Mouse (Mus musculus) cerebellum, postnatal 36 days (tissue): ENCODE measurements around the gene Nod2.

ENCODE experiments used
- DNase-seq, 2 experiments: peaks; one replicate each; pipeline ENCODE4 v3.0.0; 2021 to 2022; ENCODE audit warnings: mixed read lengths in 2 of 2

Nod2 gene

GRCm38 (mm10) chr8:88680566-88680965 is 33.5 kb downstream of the Nod2 start:
- no peak for DNase-seq

GRCm38 (mm10) chr8:88681046-88681445 is 33.9 kb downstream of the Nod2 start:
- DNase-seq = peak; percentile 11 to 13

- no peak for DNase-seq
Observed at GRCm38 (mm10) chr8:88683656-88684289, 36.7 kb downstream of the Nod2 start.

- no peak for DNase-seq
Observed at GRCm38 (mm10) chr8:88686226-88686905, 39.3 kb downstream of the Nod2 start.

- DNase-seq = no peak
Observed at GRCm38 (mm10) chr8:88686906-88687235, 39.8 kb downstream of the Nod2 start.

GRCm38 (mm10) chr8:88689151-88689550 is 42.0 kb downstream of the Nod2 start:
- DNase-seq = no peak

GRCm38 (mm10) chr8:88689891-88690290 is 42.8 kb downstream of the Nod2 start:
- no peak for DNase-seq

- no peak for DNase-seq
Observed at GRCm38 (mm10) chr8:88691342-88691948, 44.3 kb downstream of the Nod2 start.

- no peak for DNase-seq
Observed at GRCm38 (mm10) chr8:88691961-88692360, 44.8 kb downstream of the Nod2 start.

- no peak for DNase-seq
Observed at GRCm38 (mm10) chr8:88692866-88693265, 45.8 kb downstream of the Nod2 start.

- no peak for DNase-seq
Observed at GRCm38 (mm10) chr8:88693376-88693775, 46.3 kb downstream of the Nod2 start.

- no peak for DNase-seq
Observed at GRCm38 (mm10) chr8:88694291-88694690, 47.2 kb downstream of the Nod2 start.

- DNase-seq = peak in 1 of 2 experiments; percentile 16
Observed at GRCm38 (mm10) chr8:88696228-88696627, 49.1 kb downstream of the Nod2 start.

- peak; percentile 98 for DNase-seq
Observed at GRCm38 (mm10) chr8:88696721-88697641, 49.9 kb downstream of the Nod2 start, which contains the start of gene Cyld. TSS of gene Cyld (plus strand) at chr8:88697028.

GRCm38 (mm10) chr8:88697642-88698031 is 50.5 kb downstream of the Nod2 start:
- peak; percentile 24 to 50 for DNase-seq

GRCm38 (mm10) chr8:88698048-88698447 is 50.9 kb downstream of the Nod2 start:
- peak in 1 of 2 experiments; percentile 15 for DNase-seq

GRCm38 (mm10) chr8:88701611-88702010 is 54.5 kb downstream of the Nod2 start:
- peak; percentile 24 to 33 for DNase-seq

- no peak for DNase-seq
Observed at GRCm38 (mm10) chr8:88702816-88703215, 55.7 kb downstream of the Nod2 start.

- no peak for DNase-seq
Observed at GRCm38 (mm10) chr8:88723256-88723963, 76.3 kb downstream of the Nod2 start.
